Mouse (Mus musculus): ENCODE measurements around the gene Alpl. TPM values are rescaled to one million over a fixed set of nuclear protein-coding genes. Genes with fewer than 3 reads are reported as not detected.

Alpl gene
- total and polyA plus RNA-seq, 2 experiments from 2014 or later = 10.1 to 11.2 TPM

- WGBS = 7% methylated on average over 7 of the region's 7 CpGs
- Histone ChIP-seq H3K4me2 (ENCODE audit: low read depth) (no peak overlapping the region), H3K9ac (no peak overlapping the region), H3K27ac (ENCODE audit: low read depth, low read length) (peak overlapping the region; percentile 6), H3K36me3 (ENCODE audit: insufficient read depth) (no peaks in the 10 kb centered on the region), H3K4me3 (ENCODE audit: low read depth, low read length) (no peak overlapping the region), H3K4me1 (ENCODE audit: insufficient read depth) (0 out of 2 replicates have a peak, but pooled peaks cover 3% of the 10 kb centered on the region), H3K9me3 (ENCODE audit: low read length) (no peaks in the 10 kb centered on the region), H3K27me3 (ENCODE audit: insufficient read depth, low read length) (no peaks in the 10 kb centered on the region)
- no peak for TF ChIP-seq CTCF (IDR thresholded peaks at IDR 0.05; ENCODE audit: low read depth)
- peak; percentile 81 for DNase-seq
- peak; percentile 92 for ATAC-seq
These were observed 30.6 kb downstream of the Alpl start for GRCm38 (mm10) chr4:137765554-137765971.

- ATAC-seq = no peak
- no peak for DNase-seq
- Histone ChIP-seq H3K27ac (ENCODE audit: low read depth, low read length) (no peak overlapping the region), H3K4me2 (ENCODE audit: low read depth) (no peak overlapping the region), H3K36me3 (ENCODE audit: insufficient read depth) (no peaks in the 10 kb centered on the region), H3K9ac (no peak overlapping the region), H3K4me1 (ENCODE audit: insufficient read depth) (0 out of 2 replicates have a peak, but pooled peaks cover 3% of the 10 kb centered on the region), H3K4me3 (ENCODE audit: low read depth, low read length) (no peak overlapping the region), H3K9me3 (ENCODE audit: low read length) (no peaks in the 10 kb centered on the region), H3K27me3 (ENCODE audit: insufficient read depth, low read length) (no peaks in the 10 kb centered on the region)
- 34% methylated on average over 3 of the region's 3 CpGs for WGBS
- TF ChIP-seq CTCF (IDR thresholded peaks at IDR 0.05; ENCODE audit: low read depth) = no peak
These were observed 31.6 kb downstream of the Alpl start for GRCm38 (mm10) chr4:137764621-137765020.

- Histone ChIP-seq H3K9me3 (ENCODE audit: low read length) (no peaks in the 10 kb centered on the region), H3K4me2 (ENCODE audit: low read depth) (no peak overlapping the region), H3K36me3 (ENCODE audit: insufficient read depth) (no peaks in the 10 kb centered on the region), H3K27me3 (ENCODE audit: insufficient read depth, low read length) (no peaks in the 10 kb centered on the region), H3K4me3 (ENCODE audit: low read depth, low read length) (no peak overlapping the region), H3K4me1 (ENCODE audit: insufficient read depth) (0 out of 2 replicates have a peak, but pooled peaks cover 3% of the 10 kb centered on the region), H3K9ac (no peak overlapping the region), H3K27ac (ENCODE audit: low read depth, low read length) (no peak overlapping the region)
- DNase-seq = no peak
- no peak for ATAC-seq
- 71% methylated on average over 8 of the region's 8 CpGs for WGBS
- TF ChIP-seq CTCF (IDR thresholded peaks at IDR 0.05; ENCODE audit: low read depth) = no peak
These were observed 32.2 kb downstream of the Alpl start for GRCm38 (mm10) chr4:137763920-137764495.

GRCm38 (mm10) chr4:137762886-137763285 is 33.3 kb downstream of the Alpl start:
- Histone ChIP-seq H3K4me1 (ENCODE audit: insufficient read depth) (0 out of 2 replicates have a peak, but pooled peaks cover 3% of the 10 kb centered on the region), H3K36me3 (ENCODE audit: insufficient read depth) (no peaks in the 10 kb centered on the region), H3K4me2 (ENCODE audit: low read depth) (no peak overlapping the region), H3K9me3 (ENCODE audit: low read length) (no peaks in the 10 kb centered on the region), H3K27ac (ENCODE audit: low read depth, low read length) (no peak overlapping the region), H3K27me3 (ENCODE audit: insufficient read depth, low read length) (no peaks in the 10 kb centered on the region), H3K4me3 (ENCODE audit: low read depth, low read length) (no peak overlapping the region), H3K9ac (no peak overlapping the region)
- no peak for TF ChIP-seq CTCF (IDR thresholded peaks at IDR 0.05; ENCODE audit: low read depth)
- 64% methylated on average over 9 of the region's 9 CpGs for WGBS
- DNase-seq = no peak
- no peak for ATAC-seq

- WGBS = 84% methylated on average over 2 of the region's 2 CpGs
- no peak overlapping the region for H3K4me3 ChIP-seq (ENCODE audit: low read depth, low read length)
These were observed 41.7 kb downstream of the Alpl start for GRCm38 (mm10) chr4:137754446-137754845.

GRCm38 (mm10) chr4:137753199-137753598 is 43.0 kb downstream of the Alpl start:
- no peaks in the 10 kb centered on the region for H3K36me3 ChIP-seq (ENCODE audit: insufficient read depth)
- H3K27me3 ChIP-seq (ENCODE audit: insufficient read depth, low read length) = no peaks in the 10 kb centered on the region
- H3K4me1 ChIP-seq (ENCODE audit: insufficient read depth) = no peaks in the 10 kb centered on the region
- no peak overlapping the region for H3K4me3 ChIP-seq (ENCODE audit: low read depth, low read length)
- ATAC-seq = no peak
- no peak for DNase-seq
- H3K4me2 ChIP-seq (ENCODE audit: low read depth) = no peak overlapping the region
- TF ChIP-seq CTCF (IDR thresholded peaks at IDR 0.05; ENCODE audit: low read depth) = no peak
- 85% methylated on average over 7 of the region's 7 CpGs for WGBS
- H3K9me3 ChIP-seq (ENCODE audit: low read length) = no peaks in the 10 kb centered on the region
- no peak overlapping the region for H3K27ac ChIP-seq (ENCODE audit: low read depth, low read length)
- H3K9ac ChIP-seq = no peak overlapping the region

More at GRCm38 (mm10) chr4:137754446-137754845, 41.7 kb downstream of the Alpl start:
- Histone ChIP-seq H3K4me1 (ENCODE audit: insufficient read depth) (no peaks in the 10 kb centered on the region), H3K27ac (ENCODE audit: low read depth, low read length) (no peak overlapping the region), H3K9ac (no peak overlapping the region), H3K9me3 (ENCODE audit: low read length) (no peaks in the 10 kb centered on the region), H3K4me2 (ENCODE audit: low read depth) (no peak overlapping the region), H3K36me3 (ENCODE audit: insufficient read depth) (no peaks in the 10 kb centered on the region), H3K27me3 (ENCODE audit: insufficient read depth, low read length) (no peaks in the 10 kb centered on the region)
- DNase-seq = no peak
- no peak for ATAC-seq
- TF ChIP-seq CTCF (IDR thresholded peaks at IDR 0.05; ENCODE audit: low read depth) = no peak

- no peak overlapping the region for H3K4me3 ChIP-seq (ENCODE audit: low read depth, low read length)
- no peak overlapping the region for H3K4me2 ChIP-seq (ENCODE audit: low read depth)
- no peaks in the 10 kb centered on the region for H3K36me3 ChIP-seq (ENCODE audit: insufficient read depth)
- no peaks in the 10 kb centered on the region for H3K9me3 ChIP-seq (ENCODE audit: low read length)
- no peak for DNase-seq
- H3K4me1 ChIP-seq (ENCODE audit: insufficient read depth) = no peaks in the 10 kb centered on the region
- no peak overlapping the region for H3K9ac ChIP-seq
- H3K27ac ChIP-seq (ENCODE audit: low read depth, low read length) = no peak overlapping the region
- no peak for ATAC-seq
- no peaks in the 10 kb centered on the region for H3K27me3 ChIP-seq (ENCODE audit: insufficient read depth, low read length)
- WGBS = 78% methylated on average over 15 of the region's 15 CpGs
- no peak for TF ChIP-seq CTCF (IDR thresholded peaks at IDR 0.05; ENCODE audit: low read depth)
These were observed 43.7 kb downstream of the Alpl start for GRCm38 (mm10) chr4:137752471-137752870.
